9 mouse cellular contexts compared by ENCODE assay signal in the genomic region with DNA sequence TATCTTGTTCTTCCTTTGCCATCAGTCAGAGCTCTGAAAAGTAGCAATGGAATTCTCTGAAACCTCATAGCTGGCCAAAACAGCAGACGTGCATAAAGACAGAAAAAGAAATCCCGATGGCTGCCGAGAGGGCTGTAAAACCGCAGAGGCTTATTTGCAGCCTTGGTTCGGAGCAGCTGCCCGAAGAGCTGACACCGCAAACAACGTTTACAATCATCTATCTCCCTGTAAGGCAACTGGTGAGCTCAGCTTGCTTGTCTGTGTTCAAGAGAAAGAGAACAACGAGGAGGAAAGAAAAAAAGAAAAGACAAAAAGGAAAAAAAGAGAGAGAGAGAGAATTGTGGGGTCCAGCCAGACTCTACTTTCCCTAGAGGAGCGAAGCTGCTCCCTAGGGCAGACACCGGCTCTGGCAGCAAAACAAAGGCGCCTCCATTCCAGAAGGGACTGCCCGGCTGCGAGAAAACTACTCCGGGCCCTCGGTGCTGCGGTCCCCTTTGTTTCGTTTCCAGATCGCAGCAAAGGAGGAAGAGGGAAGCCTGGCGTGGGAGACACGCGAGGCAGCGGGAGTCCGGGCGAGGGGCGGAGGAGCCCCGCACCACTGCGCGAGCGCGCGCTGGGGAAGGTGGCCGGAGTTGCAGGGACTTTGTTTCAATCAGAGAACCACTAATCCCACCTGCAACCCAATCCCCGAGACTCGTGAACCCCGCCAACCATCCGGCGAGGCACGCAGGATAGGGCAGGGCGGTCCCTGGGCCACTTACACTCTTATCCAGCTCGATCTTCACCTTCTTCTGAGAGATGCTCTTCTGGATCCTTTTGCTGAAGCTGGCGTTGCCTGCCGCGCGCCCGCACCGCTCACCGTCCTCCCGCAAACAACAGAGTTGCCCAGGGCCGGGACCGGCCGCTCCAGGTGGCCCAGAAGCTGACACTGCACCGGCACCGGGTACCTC. TPM values are rescaled to one million over a fixed set of nuclear protein-coding genes. Genes with fewer than 3 reads are reported as not detected.
A peak's percentile ranks its signal among the peaks of the same experiment; 100 is the strongest.
DNase-seq lines count a peak whose midpoint lies in the region; ATAC-seq and TF ChIP-seq lines count a peak whose summit lies in the region.
"Had no signal": no experiment of that assay in that cellular context is flagged by ENCODE, and none has a peak within 500 bp of the region (broad histone marks: within the 10 kb centered on the region; RNA-seq: fewer than 3 reads in every experiment).

No protein-coding gene starts in this region.

- peak overlapping the region; percentile 23 for H3K9ac ChIP-seq in CH12.LX (ENCODE audit: insufficient read depth, low read depth)
- peak overlapping the region; percentile 99 for H3K9ac ChIP-seq in heart, embryonic 16.5 days (ENCODE audit: low read length)

- TF ChIP-seq POLR2A in CH12.LX (IDR thresholded peaks at IDR 0.05; ENCODE audit: low read depth, low read length) = no peak
- TF ChIP-seq POLR2A in lung, adult 2 months (IDR thresholded peaks at IDR 0.05; ENCODE audit: borderline replicate concordance, extremely low read depth, low read depth, low read length) = no peak

- DNase-seq in CH12.LX (ENCODE audit: extremely low read depth) = peak; percentile 42
- peak; percentile 55 for DNase-seq in brain, adult 2 months (ENCODE audit: low read depth, low spot score)
- DNase-seq in kidney, postnatal 36 days = peak; percentile 16 to 59
- no peak for DNase-seq in lung, adult 2 months
- DNase-seq in testis, postnatal 10 days (ENCODE audit: low spot score) = peak; percentile 54

- TF ChIP-seq RAD21 in CH12.LX (IDR thresholded peaks at IDR 0.05; ENCODE audit: low read depth, low read length) = no peak

- H3K4me2 ChIP-seq in CH12.LX (ENCODE audit: insufficient read depth, low read depth, poor library complexity, severe bottlenecking) = peak overlapping the region; percentile 81
- H3K4me2 ChIP-seq in heart, embryonic 16.5 days (ENCODE audit: low read depth, low read length) = peak overlapping the region; percentile 74

- H3K27ac ChIP-seq in CH12.LX (ENCODE audit: insufficient read depth, low read depth) = peak overlapping the region; percentile 57
- peak overlapping the region; percentile 98 for H3K27ac ChIP-seq in heart, embryonic 16.5 days (ENCODE audit: low read length)

- dilution Hi-C loops in CH12.LX (cut with MboI; ENCODE audit: extremely low pct_ligation_motif_present, extremely low pct_unique_long_range_greater_than_20kb, low sequenced_read_pairs) = no loop called here

- H3K27me3 ChIP-seq in CH12.LX (replicated peaks) = no peaks in the 10 kb centered on the region
- no peaks in the 10 kb centered on the region for H3K27me3 ChIP-seq in heart, embryonic 16.5 days (ENCODE audit: control insufficient read depth, insufficient read depth, low read length)

- H3K4me3 ChIP-seq in CH12.LX (replicated peaks in 1 of 3; ENCODE audit: low read depth in 2 of 3, low read length in 2 of 3, poor library complexity in 1 of 3) = peak overlapping the region; percentile 71 to 95 (median 85)
- H3K4me3 ChIP-seq in heart, embryonic 16.5 days (ENCODE audit: low read length) = peak overlapping the region; percentile 99
- H3K4me3 ChIP-seq in lung, adult 2 months (replicated peaks; ENCODE audit: extremely low read depth, low read depth, low read length) = peak overlapping the region; percentile 88

- peaks cover 2 to 12% of the 10 kb centered on the region in 2 experiments for H3K36me3 ChIP-seq in CH12.LX (replicated peaks in 1 of 2; ENCODE audit: control insufficient read depth in 1 of 2, insufficient read depth in 1 of 2, low read length in 1 of 2)
- H3K36me3 ChIP-seq in heart, embryonic 16.5 days (ENCODE audit: control insufficient read depth, insufficient read depth) = peaks cover 12% of the 10 kb centered on the region

- no peak for TF ChIP-seq CTCF in CH12.LX (conservative IDR thresholded peaks at IDR 0.05 in 1 of 2, IDR thresholded peaks at IDR 0.05 in 1 of 2; ENCODE audit: low read depth in 2 of 2, low read length in 2 of 2)
- no peak for TF ChIP-seq CTCF in lung, adult 2 months (IDR thresholded peaks at IDR 0.05; ENCODE audit: insufficient read depth, low read length)

- WGBS in heart, embryonic 16.5 days = under 1% methylated on average over 54 of the region's 54 CpGs
- under 1% methylated on average over 54 of the region's 54 CpGs for WGBS in lung, adult 2 months

- peaks cover 10% of the 10 kb centered on the region for H3K79me2 ChIP-seq in CH12.LX (replicated peaks; ENCODE audit: control insufficient read depth, extremely low read depth, insufficient read depth, poor library complexity, severe bottlenecking)

- no peaks in the 10 kb centered on the region for H3K9me3 ChIP-seq in CH12.LX (replicated peaks; ENCODE audit: low read length)
- H3K9me3 ChIP-seq in heart, embryonic 16.5 days (replicated peaks; ENCODE audit: control insufficient read depth, low read length) = no peaks in the 10 kb centered on the region

- no peak for TF ChIP-seq EP300 in CH12.LX (IDR thresholded peaks at IDR 0.05; ENCODE audit: low read length)

- H3K4me1 ChIP-seq in CH12.LX (ENCODE audit: control insufficient read depth in 1 of 2, insufficient read depth in 2 of 2) = peaks cover 3 to 18% of the 10 kb centered on the region in 2 experiments; a peak in 2 of 4 replicates
- H3K4me1 ChIP-seq in heart, embryonic 16.5 days (ENCODE audit: control insufficient read depth, insufficient read depth, low read length) = peaks cover 12% of the 10 kb centered on the region
- no peaks in the 10 kb centered on the region; the same call in 1 of the 2 replicates for H3K4me1 ChIP-seq in lung, adult 2 months (ENCODE audit: control insufficient read depth, insufficient read depth, low read length)

- peak; percentile 43 for ATAC-seq in erythroid progenitor cell, adult 5-6 weeks (replicated peaks; ENCODE audit: low FRiP score, poor library complexity, severe bottlenecking)
- ATAC-seq in heart, embryonic 16.5 days (replicated peaks; ENCODE audit: extremely low read depth, insufficient read depth, low FRiP score) = peak; percentile 53
- ATAC-seq in neutrophil, adult 5-6 weeks (ENCODE audit: extremely low read depth, insufficient number of reproducible peaks, low FRiP score, poor library complexity, severe bottlenecking) = peak; percentile 7; the same call in 1 of the 2 replicates

- in situ Hi-C loops in CH12.LX (cut with MboI; ENCODE audit: low pct_ligation_motif_present, low pct_unique_long_range_greater_than_20kb, low sequenced_read_pairs) = no loop called here

TF ChIP-seq in CH12.LX, 34 proteins besides CTCF, POLR2A, EP300 and RAD21:
- TF ChIP-seq TCF12 (IDR thresholded peaks at IDR 0.05; ENCODE audit: low read depth, low read length) (peak; percentile 19; the same call in 1 of the 2 replicates), ELF1 (IDR thresholded peaks at IDR 0.05; ENCODE audit: low read depth, low read length) (no peak), MAFK (IDR thresholded peaks at IDR 0.05; ENCODE audit: insufficient replicate concordance, low read length) (0 out of 2 replicates have a peak, but pooled peaks have one; percentile 27), SIN3A (IDR thresholded peaks at IDR 0.05; ENCODE audit: low read length) (peak; percentile 68; the same call in 1 of the 2 replicates), UBTF (IDR thresholded peaks at IDR 0.05; ENCODE audit: low read depth, low read length) (no peak), ETS1 (conservative IDR thresholded peaks at IDR 0.05; ENCODE audit: low read depth, low read length) (0 out of 2 replicates have a peak, but pooled peaks have one; percentile 11), NRF1 (IDR thresholded peaks at IDR 0.05; ENCODE audit: low read depth, low read length) (peak; percentile 39; the same call in 1 of the 2 replicates), MEF2A (IDR thresholded peaks at IDR 0.05; ENCODE audit: borderline replicate concordance, low read depth, low read length) (0 out of 2 replicates have a peak, but pooled peaks have one; percentile 23), MXI1 (IDR thresholded peaks at IDR 0.05; ENCODE audit: low read depth, low read length) (no peak)
TF ChIP-seq in CH12.LX: peak in this region for 6.

RNA-seq across cellular contexts. Expression of a gene that starts 0.9 kb away (rescaled TPM):
- total RNA-seq in CH12.LX (2012; rRNA removed) = 37.1 and 38.1 TPM in 2 replicates
- total RNA-seq in CH12.LX (2014; rRNA removed) = 82.6 and 93.5 TPM in 2 replicates
- 33.9 and 39.6 TPM in 2 replicates for polyA plus RNA-seq in CH12.LX (2012; ENCODE audit: insufficient read length, low read depth)
- total RNA-seq in erythroid progenitor cell, adult 5-6 weeks (2015; ENCODE audit: low replicate concordance) = 19.7 and 29.9 TPM in 2 replicates
- total RNA-seq in erythroid progenitor cell, adult 5-6 weeks (2017; ENCODE audit: low replicate concordance) = 24.9 and 33.8 TPM in 2 replicates
- 44.3 and 44.5 TPM in 2 replicates for polyA plus RNA-seq in heart, embryonic 16.5 days (2015; fragmentation: Nextera tagmentation; extraction: Ambion mirVana)
- polyA plus RNA-seq in lung, adult 2 months (2012; rRNA removed) = 6.3 and 9.4 TPM in 2 replicates
- total RNA-seq in neutrophil, adult 5-6 weeks (2017) = 38.6 and 46.9 TPM in 2 replicates

RNA-seq across cellular contexts. Expression of a gene that starts 24.9 kb away (rescaled TPM):
- total RNA-seq in CH12.LX (2012; rRNA removed) = 144 and 160 TPM in 2 replicates
- total RNA-seq in CH12.LX (2014; rRNA removed) = 236 and 241 TPM in 2 replicates
- polyA plus RNA-seq in CH12.LX (2012; ENCODE audit: insufficient read length, low read depth) = 165 and 187 TPM in 2 replicates
- total RNA-seq in erythroid progenitor cell, adult 5-6 weeks (2015; ENCODE audit: low replicate concordance) = 755 and 757 TPM in 2 replicates
- total RNA-seq in erythroid progenitor cell, adult 5-6 weeks (2017; ENCODE audit: low replicate concordance) = 675 and 1,030 TPM in 2 replicates
- 196 and 251 TPM in 2 replicates for polyA plus RNA-seq in heart, embryonic 16.5 days (2015; fragmentation: Nextera tagmentation; extraction: Ambion mirVana)
- 4.0 and 5.8 TPM in 2 replicates for polyA plus RNA-seq in lung, adult 2 months (2012; rRNA removed)
- 263 and 277 TPM in 2 replicates for total RNA-seq in neutrophil, adult 5-6 weeks (2017)

RNA-seq across cellular contexts. Expression of a gene that starts 31.0 kb away (rescaled TPM):
- total RNA-seq in CH12.LX (2012; rRNA removed) (not detected in 2 replicates), CH12.LX (2014; rRNA removed) (not detected in 2 replicates)
- not detected in 2 replicates for polyA plus RNA-seq in CH12.LX (2012; ENCODE audit: insufficient read length, low read depth)
- total RNA-seq in erythroid progenitor cell, adult 5-6 weeks (2015; ENCODE audit: low replicate concordance) = not detected in 2 replicates
- total RNA-seq in erythroid progenitor cell, adult 5-6 weeks (2017; ENCODE audit: low replicate concordance) = 3.5 TPM in 1 of 2 replicates, not detected in the other
- 1.3 and 1.4 TPM in 2 replicates for polyA plus RNA-seq in heart, embryonic 16.5 days (2015; fragmentation: Nextera tagmentation; extraction: Ambion mirVana)
- 0.64 and 0.68 TPM in 2 replicates for polyA plus RNA-seq in lung, adult 2 months (2012; rRNA removed)
- total RNA-seq in neutrophil, adult 5-6 weeks (2017) = 14.4 and 15.7 TPM in 2 replicates
- total RNA-seq: gastrocnemius, postnatal 36 days had no signal
